Comparison of ENCODE assay signal across 9 mouse cellular contexts in genomic region chr5:124162577-124162976, GRCm38 (mm10). TPM values are rescaled to one million over a fixed set of nuclear protein-coding genes. Genes with fewer than 3 reads are reported as not detected.
A peak's percentile ranks its signal among the peaks of the same experiment; 100 is the strongest.
DNase-seq lines count a peak whose midpoint lies in the region; ATAC-seq and TF ChIP-seq lines count a peak whose summit lies in the region.
"Had no signal": no experiment of that assay in that cellular context is flagged by ENCODE, and none has a peak within 500 bp of the region (broad histone marks: within the 10 kb centered on the region; RNA-seq: fewer than 3 reads in every experiment).

No protein-coding gene starts in this region.

- intact Hi-C loops in heart, adult 2 months (cut with DNase I), result loop anchor here (1.0 to 2.0 kb wide), 4 partner anchors 86 to 137 kb away; partner anchors contain the start of gene Pitpnm2

- TF ChIP-seq POLR2A in heart, adult 2 months (IDR thresholded peaks at IDR 0.05; ENCODE audit: insufficient read depth, low read depth, low read length), result no peak

- H3ac ChIP-seq in C2C12 (ENCODE audit: control insufficient read depth, insufficient read length, low read depth), result no peak overlapping the region

- 54% methylated on average over 5 of the region's 5 CpGs for WGBS in heart, adult 2 months
- WGBS in intestine, postnatal 0 days, result 65% methylated on average over 5 of the region's 5 CpGs
- WGBS in liver, embryonic 15.5 days (ENCODE audit: insufficient replicate concordance), result 66% methylated on average over 5 of the region's 5 CpGs
- 44% methylated on average over 5 of the region's 5 CpGs for WGBS in neural tube, embryonic 15.5 days

- H3K79me3 ChIP-seq in C2C12 (ENCODE audit: low read depth), result no peaks in the 10 kb centered on the region

- peak; percentile 82 for DNase-seq in ZHBTc4 (ENCODE audit: low read depth, low spot score)
- DNase-seq in embryo, embryonic 10.5 days (ENCODE audit: low spot score), result peak; percentile 90
- DNase-seq in heart, adult 2 months, result peak; percentile 75 to 77
- DNase-seq in yolk sac, embryonic 10.5 days (ENCODE audit: low spot score), result peak; percentile 55

- no peaks in the 10 kb centered on the region for H3K36me3 ChIP-seq in C2C12 (ENCODE audit: control insufficient read depth, insufficient read depth)
- H3K36me3 ChIP-seq in heart, adult 2 months (ENCODE audit: control insufficient read depth, insufficient read depth, low read length), result no peaks in the 10 kb centered on the region
- no peaks in the 10 kb centered on the region for H3K36me3 ChIP-seq in intestine, postnatal 0 days (ENCODE audit: control insufficient read depth, insufficient read depth)
- H3K36me3 ChIP-seq in liver, embryonic 15.5 days (replicated peaks), result no peaks in the 10 kb centered on the region
- no peaks in the 10 kb centered on the region for H3K36me3 ChIP-seq in neural tube, embryonic 15.5 days
- H3K36me3 ChIP-seq: stomach, embryonic 15.5 days had no signal

- TF ChIP-seq CTCF in C2C12 (IDR thresholded peaks at IDR 0.05; ENCODE audit: control insufficient read depth, insufficient read depth, insufficient read length), result peak; percentile 8
- TF ChIP-seq CTCF in heart, adult 2 months (IDR thresholded peaks at IDR 0.05), result peak; percentile 87
- peak; percentile 80 for TF ChIP-seq CTCF in intestine, postnatal 0 days (IDR thresholded peaks at IDR 0.05; ENCODE audit: low read depth)

- no peak overlapping the region for H3K27ac ChIP-seq in heart, adult 2 months
- H3K27ac ChIP-seq in intestine, postnatal 0 days (ENCODE audit: low read depth, low read length), result no peak overlapping the region
- no peak overlapping the region for H3K27ac ChIP-seq in liver, embryonic 15.5 days (replicated peaks)
- H3K27ac ChIP-seq in neural tube, embryonic 15.5 days (replicated peaks), result peak overlapping the region; percentile 43; the same call in 1 of the 2 replicates
- H3K27ac ChIP-seq: stomach, embryonic 15.5 days had no signal

- H3K4me3 ChIP-seq in C2C12 (ENCODE audit: insufficient read depth, poor library complexity, severe bottlenecking), result no peak overlapping the region
- no peak overlapping the region for H3K4me3 ChIP-seq in heart, adult 2 months
- H3K4me3 ChIP-seq in intestine, postnatal 0 days (ENCODE audit: low read depth, low read length), result no peak overlapping the region
- no peak overlapping the region for H3K4me3 ChIP-seq in liver, embryonic 15.5 days (replicated peaks)
- no peak overlapping the region for H3K4me3 ChIP-seq in neural tube, embryonic 15.5 days (replicated peaks)
- H3K4me3 ChIP-seq: stomach, embryonic 15.5 days had no signal

- H3K79me2 ChIP-seq in C2C12 (ENCODE audit: control insufficient read depth, insufficient read depth), result no peaks in the 10 kb centered on the region
- H3K79me2 ChIP-seq in heart, adult 2 months (replicated peaks; ENCODE audit: control insufficient read depth, insufficient read depth, low read length), result peaks cover 1% of the 10 kb centered on the region; the same call in 1 of the 2 replicates

- peak; percentile 55; the same call in 1 of the 2 replicates for TF ChIP-seq EP300 in heart, adult 2 months (IDR thresholded peaks at IDR 0.05; ENCODE audit: insufficient read depth, low read depth, low read length)

- no peak overlapping the region for H3K4me2 ChIP-seq in intestine, postnatal 0 days (replicated peaks; ENCODE audit: low read depth)
- no peak overlapping the region for H3K4me2 ChIP-seq in liver, embryonic 15.5 days
- no peak overlapping the region for H3K4me2 ChIP-seq in neural tube, embryonic 15.5 days
- H3K4me2 ChIP-seq: stomach, embryonic 15.5 days had no signal

- H3K9ac ChIP-seq in heart, adult 2 months (ENCODE audit: low read depth, low read length), result no peak overlapping the region
- H3K9ac ChIP-seq in intestine, postnatal 0 days (ENCODE audit: low read depth, low read length), result no peak overlapping the region
- H3K9ac ChIP-seq in liver, embryonic 15.5 days, result no peak overlapping the region
- H3K9ac ChIP-seq in neural tube, embryonic 15.5 days (replicated peaks), result no peak overlapping the region
- H3K9ac ChIP-seq: stomach, embryonic 15.5 days had no signal

- H3K9me3 ChIP-seq in intestine, postnatal 0 days (ENCODE audit: control insufficient read depth), result no peaks in the 10 kb centered on the region
- no peaks in the 10 kb centered on the region for H3K9me3 ChIP-seq in liver, embryonic 15.5 days (replicated peaks)
- no peaks in the 10 kb centered on the region for H3K9me3 ChIP-seq in neural tube, embryonic 15.5 days (replicated peaks)
- H3K9me3 ChIP-seq: stomach, embryonic 15.5 days had no signal

- no peak for ATAC-seq in intestine, postnatal 0 days
- ATAC-seq in liver, embryonic 15.5 days (ENCODE audit: insufficient read depth), result 0 out of 2 replicates have a peak, but pooled peaks have one; percentile 7
- ATAC-seq in neural tube, embryonic 15.5 days (ENCODE audit: low FRiP score), result peak; percentile 48; the same call in 1 of the 2 replicates

- H3K27me3 ChIP-seq in C2C12 (ENCODE audit: control insufficient read depth, insufficient read depth, insufficient read length), result no peaks in the 10 kb centered on the region
- no peaks in the 10 kb centered on the region for H3K27me3 ChIP-seq in heart, adult 2 months (ENCODE audit: control insufficient read depth, insufficient read depth, low read length)
- H3K27me3 ChIP-seq in intestine, postnatal 0 days (replicated peaks; ENCODE audit: control insufficient read depth, insufficient read depth, low read length), result no peaks in the 10 kb centered on the region
- H3K27me3 ChIP-seq in liver, embryonic 15.5 days, result no peaks in the 10 kb centered on the region
- H3K27me3 ChIP-seq in neural tube, embryonic 15.5 days (replicated peaks), result no peaks in the 10 kb centered on the region
- H3K27me3 ChIP-seq: stomach, embryonic 15.5 days had no signal

- H3K4me1 ChIP-seq in heart, adult 2 months (ENCODE audit: control insufficient read depth, insufficient read depth, low read length), result peaks cover 23% of the 10 kb centered on the region
- H3K4me1 ChIP-seq in intestine, postnatal 0 days (replicated peaks; ENCODE audit: control insufficient read depth, insufficient read depth, low read length), result no peaks in the 10 kb centered on the region
- peaks cover 53% of the 10 kb centered on the region for H3K4me1 ChIP-seq in liver, embryonic 15.5 days (replicated peaks)
- H3K4me1 ChIP-seq in neural tube, embryonic 15.5 days, result peaks cover 59% of the 10 kb centered on the region

TF ChIP-seq in C2C12, 6 proteins besides CTCF, POLR2A, EP300 and RAD21:
- TF ChIP-seq MYOD1 (IDR thresholded peaks at IDR 0.05; ENCODE audit: control insufficient read depth, insufficient read length, low read depth), result no peak
- TF ChIP-seq USF1 (IDR thresholded peaks at IDR 0.05; ENCODE audit: low read depth), result no peak
- TF ChIP-seq MAX (IDR thresholded peaks at IDR 0.05), result no peak
- TF ChIP-seq MYOG (IDR thresholded peaks at IDR 0.05; ENCODE audit: control insufficient read depth, extremely low read depth, insufficient read length), result no peak
- TF ChIP-seq FOSL1 (IDR thresholded peaks at IDR 0.05; ENCODE audit: insufficient read depth, low read length, poor library complexity, severe bottlenecking), result no peak
- TF ChIP-seq CEBPB (IDR thresholded peaks at IDR 0.05; ENCODE audit: low read depth), result no peak

RNA-seq across cellular contexts. Expression of gene Arl6ip4, which starts 46.7 kb away (rescaled TPM):
- polyA plus RNA-seq in C2C12 (2012; fragmentation: generic; extraction: Trizol), result 79.6 TPM
- total RNA-seq in heart, adult 2 months (2021), result 10 to 100 TPM; 34.2 to 41.5 TPM
- polyA plus RNA-seq in heart, adult 2 months (2012; rRNA removed), result 16.9 and 17.5 TPM in 2 replicates
- 75.5 and 76.9 TPM in 2 replicates for polyA plus RNA-seq in intestine, postnatal 0 days (2015; fragmentation: Nextera tagmentation; extraction: Ambion mirVana)
- 52.1 and 53.5 TPM in 2 replicates for polyA plus RNA-seq in liver, embryonic 15.5 days (2015; fragmentation: Nextera tagmentation; extraction: Ambion mirVana)
- 87.7 and 89.1 TPM in 2 replicates for polyA plus RNA-seq in neural tube, embryonic 15.5 days (2015; fragmentation: Nextera tagmentation; extraction: Ambion mirVana)

RNA-seq across cellular contexts. Expression of gene Ogfod2, which starts 50.5 kb away (rescaled TPM):
- 10.7 TPM for polyA plus RNA-seq in C2C12 (2012; fragmentation: generic; extraction: Trizol)
- total RNA-seq in heart, adult 2 months (2021), result 10 to 100 TPM; 14.6 to 16.4 TPM
- polyA plus RNA-seq in heart, adult 2 months (2012; rRNA removed), result 25.5 and 30.0 TPM in 2 replicates
- polyA plus RNA-seq in intestine, postnatal 0 days (2015; fragmentation: Nextera tagmentation; extraction: Ambion mirVana), result 21.3 and 25.0 TPM in 2 replicates
- 14.2 and 15.2 TPM in 2 replicates for polyA plus RNA-seq in liver, embryonic 15.5 days (2015; fragmentation: Nextera tagmentation; extraction: Ambion mirVana)
- 39.5 and 43.7 TPM in 2 replicates for polyA plus RNA-seq in neural tube, embryonic 15.5 days (2015; fragmentation: Nextera tagmentation; extraction: Ambion mirVana)

Comparison
In these comparisons a context has a peak if more than half of its experiments do, and no peak if none do; other contexts are left out.
1. CTCF ChIP-seq: peak in every context shown above with its lines; median percentile 87 in heart, adult 2 months; 80 in intestine, postnatal 0 days; 8 in C2C12.